Mouse (Mus musculus) CH12.LX (cell line): ENCODE measurements around the gene Gm27029. TPM values are rescaled to one million over a fixed set of nuclear protein-coding genes. Genes with fewer than 3 reads are reported as not detected.

ENCODE experiments used
- DNase-seq: peaks from one replicate; pipeline ENCODE4 v3.0.0-alpha.2; 2013; ENCODE audit errors: extremely low read depth
- H3K27ac ChIP-seq: 2 replicates; pipeline ENCODE4 v1.5.1; 2012; ENCODE audit warnings: low read depth, mild to moderate bottlenecking, control low read depth, moderate library complexity; ENCODE audit not compliant: insufficient read depth
- H3K27me3 ChIP-seq: replicated peaks from 2 replicates; pipeline ENCODE3; 2012; ENCODE audit warnings: inconsistent platforms
- H3K36me3 ChIP-seq, 2 experiments: replicated peaks in 1 of 2; 2 replicates each; pipeline versions ENCODE3 to v1.6.1; 2012; ENCODE audit warnings: inconsistent platforms in 1 of 2, low read length in 1 of 2, mild to moderate bottlenecking in 1 of 2, mixed read lengths in 1 of 2, moderate library complexity in 1 of 2; ENCODE audit not compliant: control insufficient read depth in 1 of 2, insufficient read depth in 1 of 2
- H3K4me1 ChIP-seq, 2 experiments: 2 replicates each; pipeline ENCODE4 v1.6.1; 2012; ENCODE audit warnings: inconsistent platforms in 1 of 2, moderate library complexity in 1 of 2; ENCODE audit not compliant: insufficient read depth in 2 of 2, control insufficient read depth in 1 of 2
- H3K4me2 ChIP-seq: 2 replicates; pipeline ENCODE4 v1.6.1; 2012; ENCODE audit warnings: low read depth, mild to moderate bottlenecking, control low read depth; ENCODE audit not compliant: poor library complexity, insufficient read depth, severe bottlenecking
- H3K4me3 ChIP-seq, 3 experiments: fragments of 150-350 bp in 1 of 3; sonication (generic) in 1 of 3; replicated peaks in 1 of 3; 2 replicates each; pipeline versions ENCODE3 to v1.5.1; 2011 to 2012; ENCODE audit warnings: low read depth in 2 of 3, low read length in 2 of 3, mild to moderate bottlenecking in 2 of 3, moderate library complexity in 2 of 3, control low read depth in 1 of 3, improper control_type of control experiment in 1 of 3, inconsistent platforms in 1 of 3, mixed read lengths in 1 of 3; ENCODE audit not compliant: poor library complexity in 1 of 3
- H3K79me2 ChIP-seq: replicated peaks from 2 replicates; pipeline ENCODE4 v1.6.1; 2012; ENCODE audit warnings: mild to moderate bottlenecking, moderate library complexity; ENCODE audit not compliant: control insufficient read depth, poor library complexity, insufficient read depth, severe bottlenecking; ENCODE audit errors: extremely low read depth
- H3K9ac ChIP-seq: 2 replicates; pipeline ENCODE4 v1.6.1; 2012; ENCODE audit warnings: low read depth, mild to moderate bottlenecking, control low read depth, moderate library complexity; ENCODE audit not compliant: insufficient read depth
- H3K9me3 ChIP-seq: replicated peaks from 2 replicates; pipeline ENCODE3; 2012; ENCODE audit warnings: low read length, inconsistent platforms, mixed read lengths
- CHD1 ChIP-seq: IDR thresholded peaks from 2 replicates; pipeline ENCODE4 v1.6.1; 2012; ENCODE audit warnings: low read depth, low read length, improper control_type of control experiment, inconsistent platforms
- CHD2 ChIP-seq: IDR thresholded peaks from 2 replicates; pipeline ENCODE4 v1.6.1; 2011; ENCODE audit warnings: low read length, improper control_type of control experiment
- CTCF ChIP-seq, 2 experiments: IDR thresholded peaks in 1 of 2; conservative IDR thresholded peaks in 1 of 2; 2 replicates each; pipeline ENCODE4 v1.5.1; 2011 to 2012; ENCODE audit warnings: low read depth in 2 of 2, low read length in 2 of 2, improper control_type of control experiment in 1 of 2, inconsistent platforms in 1 of 2, mild to moderate bottlenecking in 1 of 2, moderate library complexity in 1 of 2
- EP300 ChIP-seq: IDR thresholded peaks from 2 replicates; pipeline ENCODE4 v1.6.1; 2011; ENCODE audit warnings: low read length, improper control_type of control experiment
- ETS1 ChIP-seq: conservative IDR thresholded peaks from 2 replicates; pipeline ENCODE4 v1.6.1; 2012; ENCODE audit warnings: low read depth, mild to moderate bottlenecking, inconsistent platforms, low read length, improper control_type of control experiment, moderate library complexity
- GABPA ChIP-seq: IDR thresholded peaks from 2 replicates; pipeline ENCODE4 v1.6.1; 2012; ENCODE audit warnings: low read depth, low read length, improper control_type of control experiment, inconsistent platforms; ENCODE audit not compliant: insufficient replicate concordance
- HCFC1 ChIP-seq: IDR thresholded peaks from 2 replicates; pipeline ENCODE4 v1.6.1; 2012; ENCODE audit warnings: low read depth, mild to moderate bottlenecking, inconsistent platforms, low read length, improper control_type of control experiment
- KAT2A ChIP-seq: IDR thresholded peaks from 2 replicates; pipeline ENCODE4 v1.6.1; 2012; ENCODE audit warnings: low read length, improper control_type of control experiment, inconsistent platforms; ENCODE audit not compliant: insufficient replicate concordance
- MAFK ChIP-seq: IDR thresholded peaks from 2 replicates; pipeline ENCODE4 v1.6.1; 2011; ENCODE audit warnings: low read length, improper control_type of control experiment; ENCODE audit not compliant: insufficient replicate concordance
- MAX ChIP-seq: IDR thresholded peaks from 2 replicates; pipeline ENCODE4 v1.6.1; 2011; ENCODE audit warnings: low read length, improper control_type of control experiment
- MAZ ChIP-seq: IDR thresholded peaks from 2 replicates; pipeline ENCODE4 v1.6.1; 2012; ENCODE audit warnings: low read depth, mild to moderate bottlenecking, inconsistent platforms, low read length, improper control_type of control experiment, moderate library complexity
- MXI1 ChIP-seq: IDR thresholded peaks from 2 replicates; pipeline ENCODE4 v1.6.1; 2011; ENCODE audit warnings: mild to moderate bottlenecking, low read depth, low read length, improper control_type of control experiment
- MYC ChIP-seq: IDR thresholded peaks from 2 replicates; pipeline ENCODE4 v1.6.1; 2011; ENCODE audit warnings: low read depth, mild to moderate bottlenecking, improper control_type of control experiment, low read length
- PAX5 ChIP-seq: IDR thresholded peaks from 2 replicates; pipeline ENCODE4 v1.6.1; 2012; ENCODE audit warnings: low read length, inconsistent platforms, mixed read lengths
- POLR2A ChIP-seq: IDR thresholded peaks from 2 replicates; pipeline ENCODE4 v1.6.1; 2011; ENCODE audit warnings: low read depth, mild to moderate bottlenecking, improper control_type of control experiment, low read length
- RCOR1 ChIP-seq: conservative IDR thresholded peaks from 2 replicates; pipeline ENCODE4 v1.6.1; 2012; ENCODE audit warnings: low read depth, mild to moderate bottlenecking, inconsistent platforms, low read length, improper control_type of control experiment
- SMC3 ChIP-seq: IDR thresholded peaks from 2 replicates; pipeline ENCODE4 v1.6.1; 2011; ENCODE audit warnings: low read depth, low read length, improper control_type of control experiment
- ZKSCAN1 ChIP-seq: IDR thresholded peaks from 2 replicates; pipeline ENCODE4 v1.6.1; 2012; ENCODE audit warnings: low read depth, inconsistent platforms, low read length, improper control_type of control experiment, borderline replicate concordance
- ZMIZ1 ChIP-seq: IDR thresholded peaks from 2 replicates; pipeline ENCODE4 v1.6.1; 2012; ENCODE audit warnings: low read depth, mild to moderate bottlenecking, inconsistent platforms, low read length, improper control_type of control experiment
- ZNF384 ChIP-seq: IDR thresholded peaks from 2 replicates; pipeline ENCODE4 v1.6.1; 2012; ENCODE audit warnings: low read depth, low read length, improper control_type of control experiment, inconsistent platforms
- dilution Hi-C: fragments of 300-500 bp; cut with MboI; formaldehyde crosslinking; loops from 2 replicates; pipeline ENCODE4 v1.14.3; 2020; ENCODE audit warnings: low sequenced_read_pairs; ENCODE audit not compliant: extremely low pct_unique_long_range_greater_than_20kb, extremely low pct_ligation_motif_present
- in situ Hi-C: fragments of 300-500 bp; cut with MboI; formaldehyde crosslinking; loops from 3 replicates; pipeline ENCODE4 v1.14.3; 2019; ENCODE audit warnings: low sequenced_read_pairs, low pct_ligation_motif_present, low pct_unique_long_range_greater_than_20kb, mixed read lengths
- polyA plus RNA-seq: library from polyadenylated mRNA; unstranded; fragments of >175 nt; gene quantifications from 2 replicates; pipeline ENCODE4 v1.2.1, GENCODE M21; 2012; ENCODE audit warnings: low read depth; ENCODE audit not compliant: insufficient read length
- total RNA-seq, 2 experiments: library from RNA; depleted of rRNA; stranded (reverse); fragments of 300-350 nt in 1 of 2; fragments of >200 nt in 1 of 2; gene quantifications; 2 replicates each; pipeline ENCODE4 v1.2.3; 2012 to 2014

Gm27029 gene
- total and polyA plus RNA-seq, 3 experiments: 1.7 to 8.3 (median 6.2) TPM

DNA sequence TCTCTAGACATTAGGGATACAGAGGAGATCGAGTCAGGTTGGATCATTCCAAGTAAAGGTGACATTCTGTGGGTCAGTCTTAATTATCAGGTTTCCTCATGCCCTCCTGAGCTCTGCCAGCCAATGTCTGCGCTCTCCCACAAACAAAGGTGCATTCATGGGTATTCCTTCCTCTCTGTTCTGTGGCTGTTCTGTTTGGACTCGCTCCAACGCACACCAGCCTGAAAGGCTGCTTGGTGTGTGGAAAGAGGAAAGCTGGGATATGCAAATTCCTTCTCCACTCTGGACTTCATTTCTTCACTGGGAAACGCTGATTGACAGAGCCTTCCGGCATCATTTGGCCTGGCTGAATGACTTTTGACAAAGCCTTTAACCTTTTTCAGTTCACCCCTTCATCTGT lies 30.1 kb upstream of the Gm27029 start:
- peaks cover 31 to 80% of the 10 kb centered on the region in 2 experiments for H3K36me3 ChIP-seq
- dilution Hi-C loops: no loop called here
- H3K27me3 ChIP-seq: no peaks in the 10 kb centered on the region

GRCm38 (mm10) chr11:101452093-101452774 lies 27.6 kb upstream of the Gm27029 start:
- no peak for TF ChIP-seq MAFK
- TF ChIP-seq CHD1: no peak
- TF ChIP-seq MXI1: no peak
- TF ChIP-seq RCOR1: no peak
- TF ChIP-seq EP300: no peak
- TF ChIP-seq MAZ: no peak
- no peak for TF ChIP-seq PAX5
- TF ChIP-seq SMC3: no peak
- TF ChIP-seq ZKSCAN1: no peak
- TF ChIP-seq KAT2A: no peak
- no peak for TF ChIP-seq CTCF (conservative IDR thresholded peaks at IDR 0.05 in 1 of 2, IDR thresholded peaks at IDR 0.05 in 1 of 2; ENCODE audit: low read depth in 2 of 2, low read length in 2 of 2)
- TF ChIP-seq GABPA: no peak
- TF ChIP-seq POLR2A: no peak
- no peak for TF ChIP-seq MAX
- TF ChIP-seq HCFC1: no peak
- no peak for TF ChIP-seq ZNF384
- no peak for TF ChIP-seq CHD2
- no peak for TF ChIP-seq MYC
- H3K4me1 ChIP-seq: peaks cover 0 to 50% of the 10 kb centered on the region in 2 experiments; a peak in 2 of 4 replicates
- no peak overlapping the region for H3K9ac ChIP-seq
- peaks cover 8% of the 10 kb centered on the region; the same call in 1 of the 2 replicates for H3K79me2 ChIP-seq
- no peaks in the 10 kb centered on the region for H3K27me3 ChIP-seq
- in situ Hi-C loops: no loop called here
- H3K4me3 ChIP-seq: no peak overlapping the region
- H3K4me2 ChIP-seq: no peak overlapping the region
- DNase-seq: no peak
- H3K36me3 ChIP-seq: peaks cover 8 to 56% of the 10 kb centered on the region in 2 experiments
- no peak overlapping the region for H3K27ac ChIP-seq
- H3K9me3 ChIP-seq: no peaks in the 10 kb centered on the region
- dilution Hi-C loops: no loop called here

More for the DNA sequence above, 30.1 kb upstream of the Gm27029 start:
- Histone ChIP-seq H3K4me1 (peaks cover 0 to 49% of the 10 kb centered on the region in 2 experiments; a peak in 3 of 4 replicates), H3K79me2 (0 out of 2 replicates have a peak, but pooled peaks cover 8% of the 10 kb centered on the region), H3K9me3 (no peaks in the 10 kb centered on the region), H3K4me2 (no peak overlapping the region), H3K27ac (no peak overlapping the region), H3K4me3 (no peak overlapping the region), H3K9ac (no peak overlapping the region)
- TF ChIP-seq ETS1 (no peak), ZMIZ1 (no peak), EP300 (peak; percentile 23; the same call in 1 of the 2 replicates)
- no peak for DNase-seq
- in situ Hi-C loops: no loop called here
